Mouse (Mus musculus): ENCODE results near the gene Rora. TPM values are rescaled to one million over a fixed set of nuclear protein-coding genes. Genes with fewer than 3 reads are reported as not detected.

Rora gene
- polyA plus RNA-seq, 1 experiment from 2014 or later = 43.6 TPM

- WGBS = 66% methylated on average over 4 of the region's 4 CpGs
- no peak for ATAC-seq
Measured at GRCm38 (mm10) chr9:69141859-69142258, 488.3 kb downstream of the Rora start.

DNA sequence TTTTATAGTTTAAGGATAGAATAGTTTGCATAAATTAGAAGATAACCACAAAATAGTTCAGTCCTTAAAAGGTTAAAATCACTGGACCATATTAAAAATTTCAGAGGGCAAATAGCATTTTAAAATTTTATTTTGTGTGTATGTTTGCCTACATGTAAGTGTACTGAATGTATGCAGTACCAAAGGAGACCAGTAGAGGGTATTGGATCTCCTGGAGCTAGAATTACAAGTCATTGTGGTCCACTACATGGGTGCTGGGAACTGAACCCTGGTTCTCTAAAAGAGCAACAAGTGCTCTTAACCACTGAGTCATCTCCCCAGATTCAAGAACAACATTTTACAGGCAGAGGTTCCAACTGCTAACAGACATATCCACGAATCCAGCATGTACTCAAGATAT, 493.4 kb downstream of the Rora start:
- Histone ChIP-seq H3K27me3 (ENCODE audit: control insufficient read depth, insufficient read depth, low read depth, low read length) (no peaks in the 10 kb centered on the region), H3K4me1 (ENCODE audit: control insufficient read depth, insufficient read depth, low read length) (peaks cover 4% of the 10 kb centered on the region; the same call in 1 of the 2 replicates), H3K9me3 (replicated peaks; ENCODE audit: control insufficient read depth, low read length, poor library complexity, severe bottlenecking) (peaks cover 3% of the 10 kb centered on the region; the same call in 1 of the 2 replicates), H3K9ac (ENCODE audit: low read depth, low read length) (no peak overlapping the region), H3K27ac (ENCODE audit: low read length) (no peak overlapping the region), H3K36me3 (ENCODE audit: control insufficient read depth, insufficient read depth, low read length) (no peaks in the 10 kb centered on the region), H3K4me2 (ENCODE audit: low read length) (no peak overlapping the region), H3K4me3 (ENCODE audit: low read depth, low read length) (no peak overlapping the region)
- ATAC-seq = no peak
- 78% methylated on average over 1 of the region's 1 CpGs for WGBS

More at GRCm38 (mm10) chr9:69141859-69142258, 488.3 kb downstream of the Rora start:
- Histone ChIP-seq H3K27ac (ENCODE audit: low read length) (no peak overlapping the region), H3K27me3 (ENCODE audit: control insufficient read depth, insufficient read depth, low read depth, low read length) (no peaks in the 10 kb centered on the region), H3K9ac (ENCODE audit: low read depth, low read length) (no peak overlapping the region), H3K4me2 (ENCODE audit: low read length) (no peak overlapping the region), H3K4me3 (ENCODE audit: low read depth, low read length) (no peak overlapping the region), H3K36me3 (ENCODE audit: control insufficient read depth, insufficient read depth, low read length) (no peaks in the 10 kb centered on the region), H3K4me1 (ENCODE audit: control insufficient read depth, insufficient read depth, low read length) (no peaks in the 10 kb centered on the region), H3K9me3 (replicated peaks; ENCODE audit: control insufficient read depth, low read length, poor library complexity, severe bottlenecking) (no peaks in the 10 kb centered on the region)

DNA sequence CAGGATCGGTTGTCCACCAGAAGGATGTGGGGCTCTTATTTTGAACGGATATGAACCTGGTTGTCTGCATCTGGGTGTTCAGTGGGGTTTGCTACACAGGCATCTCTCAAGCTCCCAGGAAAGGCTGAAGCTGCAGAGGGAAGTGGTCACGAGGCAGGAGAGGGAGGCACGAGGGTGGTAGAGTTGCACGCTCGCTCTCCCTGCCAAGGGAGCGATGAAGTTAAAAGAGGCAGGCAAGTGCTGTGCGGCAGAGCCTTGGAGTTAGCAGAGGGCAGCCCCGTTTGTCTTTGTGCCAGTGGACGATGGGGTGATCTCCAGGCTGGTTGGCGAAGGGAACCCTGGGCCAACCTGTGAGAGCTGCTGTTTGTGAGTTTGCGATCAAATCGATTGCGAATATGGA, 496.6 kb downstream of the Rora start:
- H3K4me1 ChIP-seq (ENCODE audit: control insufficient read depth, insufficient read depth, low read length) = peaks cover 4% of the 10 kb centered on the region; the same call in 1 of the 2 replicates
- no peaks in the 10 kb centered on the region for H3K36me3 ChIP-seq (ENCODE audit: control insufficient read depth, insufficient read depth, low read length)
- no peak for ATAC-seq
- no peak overlapping the region for H3K27ac ChIP-seq (ENCODE audit: low read length)
- no peak overlapping the region for H3K4me2 ChIP-seq (ENCODE audit: low read length)
- H3K9ac ChIP-seq (ENCODE audit: low read depth, low read length) = no peak overlapping the region
- peaks cover 3% of the 10 kb centered on the region; the same call in 1 of the 2 replicates for H3K9me3 ChIP-seq (replicated peaks; ENCODE audit: control insufficient read depth, low read length, poor library complexity, severe bottlenecking)
- H3K4me3 ChIP-seq (ENCODE audit: low read depth, low read length) = no peak overlapping the region
- H3K27me3 ChIP-seq (ENCODE audit: control insufficient read depth, insufficient read depth, low read depth, low read length) = no peaks in the 10 kb centered on the region
- 45% methylated on average over 14 of the region's 14 CpGs for WGBS

DNA sequence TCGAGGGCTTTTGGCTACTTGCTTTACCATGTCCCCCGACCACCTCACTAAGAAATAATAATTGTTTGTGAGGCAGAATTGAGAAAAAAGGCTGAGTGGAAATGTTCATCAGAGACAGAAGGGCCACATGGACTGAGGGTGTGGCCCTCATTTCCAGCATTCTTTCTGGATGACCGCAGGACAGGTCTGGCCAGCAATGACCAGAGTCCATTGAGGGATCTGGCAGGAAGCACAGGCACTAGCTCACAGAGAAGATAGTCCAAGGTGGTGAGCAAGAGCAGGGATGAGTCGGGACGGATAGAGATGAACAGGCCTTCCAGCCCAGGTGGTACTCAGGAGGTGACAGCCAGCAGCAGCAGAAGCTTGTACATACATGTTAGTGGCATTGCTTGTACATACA, 501.1 kb downstream of the Rora start:
- ATAC-seq = no peak

DNA sequence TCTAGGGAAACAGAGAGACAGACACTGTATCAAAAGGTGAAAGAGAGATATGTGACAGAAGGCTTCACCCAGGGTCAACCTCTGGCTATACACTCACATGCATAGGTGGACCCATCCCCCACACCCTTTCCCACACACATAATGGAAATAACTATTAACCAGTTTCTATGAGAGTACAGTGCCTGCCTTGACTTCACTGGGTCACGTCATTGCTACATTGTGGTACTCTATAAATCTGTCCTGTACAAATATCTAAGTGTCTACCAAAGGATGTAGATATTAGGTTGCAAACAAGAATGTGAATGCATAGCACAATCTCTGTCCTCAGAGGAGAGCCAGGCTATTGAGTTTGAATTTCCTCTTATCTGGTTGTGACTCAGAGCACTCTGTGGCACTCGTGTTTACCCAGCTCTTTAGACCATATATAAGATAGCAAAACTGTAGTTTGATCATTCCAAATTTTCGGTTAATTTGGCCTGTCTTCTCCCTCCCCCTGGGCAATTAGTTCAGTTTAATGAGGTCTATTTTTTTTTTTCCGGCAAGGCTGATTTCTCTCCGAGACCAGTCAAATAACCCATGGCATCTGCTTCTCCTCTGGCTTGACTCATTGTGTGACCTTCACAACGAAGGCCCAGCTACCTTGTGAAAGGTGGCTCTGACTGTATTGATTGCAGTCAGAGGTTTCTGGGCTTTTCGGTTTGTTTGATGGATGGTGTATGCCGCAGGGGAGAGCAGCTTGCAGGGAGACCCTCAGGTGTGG, 502.4 kb downstream of the Rora start:
- Histone ChIP-seq H3K27ac (ENCODE audit: low read length) (no peak overlapping the region), H3K36me3 (ENCODE audit: control insufficient read depth, insufficient read depth, low read length) (no peaks in the 10 kb centered on the region), H3K9ac (ENCODE audit: low read depth, low read length) (no peak overlapping the region), H3K4me1 (ENCODE audit: control insufficient read depth, insufficient read depth, low read length) (no peaks in the 10 kb centered on the region), H3K4me3 (ENCODE audit: low read depth, low read length) (no peak overlapping the region), H3K27me3 (ENCODE audit: control insufficient read depth, insufficient read depth, low read depth, low read length) (no peaks in the 10 kb centered on the region), H3K9me3 (replicated peaks; ENCODE audit: control insufficient read depth, low read length, poor library complexity, severe bottlenecking) (no peaks in the 10 kb centered on the region), H3K4me2 (ENCODE audit: low read length) (no peak overlapping the region)
- WGBS = 89% methylated on average over 8 of the region's 8 CpGs
- no peak for ATAC-seq

More for the DNA sequence above, 501.1 kb downstream of the Rora start:
- no peaks in the 10 kb centered on the region for H3K36me3 ChIP-seq (ENCODE audit: control insufficient read depth, insufficient read depth, low read length)
- no peaks in the 10 kb centered on the region for H3K27me3 ChIP-seq (ENCODE audit: control insufficient read depth, insufficient read depth, low read depth, low read length)
- H3K9me3 ChIP-seq (replicated peaks; ENCODE audit: control insufficient read depth, low read length, poor library complexity, severe bottlenecking) = no peaks in the 10 kb centered on the region
- H3K4me2 ChIP-seq (ENCODE audit: low read length) = no peak overlapping the region
- H3K9ac ChIP-seq (ENCODE audit: low read depth, low read length) = no peak overlapping the region
- peaks cover 4% of the 10 kb centered on the region; the same call in 1 of the 2 replicates for H3K4me1 ChIP-seq (ENCODE audit: control insufficient read depth, insufficient read depth, low read length)
- WGBS = 89% methylated on average over 5 of the region's 5 CpGs
- H3K27ac ChIP-seq (ENCODE audit: low read length) = no peak overlapping the region
- no peak overlapping the region for H3K4me3 ChIP-seq (ENCODE audit: low read depth, low read length)

- H3K27me3 ChIP-seq (ENCODE audit: control insufficient read depth, insufficient read depth, low read depth, low read length) = no peaks in the 10 kb centered on the region
- H3K36me3 ChIP-seq (ENCODE audit: control insufficient read depth, insufficient read depth, low read length) = no peaks in the 10 kb centered on the region
- H3K9ac ChIP-seq (ENCODE audit: low read depth, low read length) = no peak overlapping the region
- no peaks in the 10 kb centered on the region for H3K4me1 ChIP-seq (ENCODE audit: control insufficient read depth, insufficient read depth, low read length)
- H3K27ac ChIP-seq (ENCODE audit: low read length) = no peak overlapping the region
- H3K4me2 ChIP-seq (ENCODE audit: low read length) = no peak overlapping the region
- H3K4me3 ChIP-seq (ENCODE audit: low read depth, low read length) = no peak overlapping the region
- H3K9me3 ChIP-seq (replicated peaks; ENCODE audit: control insufficient read depth, low read length, poor library complexity, severe bottlenecking) = no peaks in the 10 kb centered on the region
- 92% methylated on average over 5 of the region's 5 CpGs for WGBS
- ATAC-seq = no peak
Measured at GRCm38 (mm10) chr9:69160818-69161217, 507.2 kb downstream of the Rora start.

DNA sequence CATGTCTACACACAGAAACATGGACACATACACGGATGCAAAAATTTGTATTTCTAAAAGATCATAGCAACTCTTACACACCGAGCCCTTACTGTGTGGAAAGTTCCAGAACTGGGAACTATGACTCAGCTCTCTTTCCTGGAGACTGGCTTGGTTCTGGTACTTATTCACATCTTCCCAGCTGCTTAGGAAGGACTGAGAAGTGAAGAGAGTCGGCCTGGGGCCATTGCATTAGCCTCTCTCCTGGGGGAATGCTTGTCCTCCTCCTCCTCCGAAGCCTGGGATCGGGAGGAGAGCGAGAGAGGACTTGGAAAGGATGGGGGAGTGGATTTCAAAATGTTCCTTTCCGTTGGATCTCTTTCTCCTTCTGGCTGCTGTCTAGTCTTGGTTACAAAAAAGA, 511.1 kb downstream of the Rora start:
- no peak for ATAC-seq
- Histone ChIP-seq H3K4me2 (ENCODE audit: low read length) (no peak overlapping the region), H3K36me3 (ENCODE audit: control insufficient read depth, insufficient read depth, low read length) (no peaks in the 10 kb centered on the region), H3K9ac (ENCODE audit: low read depth, low read length) (no peak overlapping the region), H3K27me3 (ENCODE audit: control insufficient read depth, insufficient read depth, low read depth, low read length) (no peaks in the 10 kb centered on the region), H3K9me3 (replicated peaks; ENCODE audit: control insufficient read depth, low read length, poor library complexity, severe bottlenecking) (no peaks in the 10 kb centered on the region), H3K4me3 (ENCODE audit: low read depth, low read length) (no peak overlapping the region), H3K27ac (ENCODE audit: low read length) (no peak overlapping the region), H3K4me1 (ENCODE audit: control insufficient read depth, insufficient read depth, low read length) (no peaks in the 10 kb centered on the region)
- WGBS = 66% methylated on average over 7 of the region's 7 CpGs

GRCm38 (mm10) chr9:69165096-69165836, 511.7 kb downstream of the Rora start:
- no peaks in the 10 kb centered on the region for H3K4me1 ChIP-seq (ENCODE audit: control insufficient read depth, insufficient read depth, low read length)
- no peak overlapping the region for H3K4me2 ChIP-seq (ENCODE audit: low read length)
- no peaks in the 10 kb centered on the region for H3K36me3 ChIP-seq (ENCODE audit: control insufficient read depth, insufficient read depth, low read length)
- H3K4me3 ChIP-seq (ENCODE audit: low read depth, low read length) = no peak overlapping the region
- H3K27me3 ChIP-seq (ENCODE audit: control insufficient read depth, insufficient read depth, low read depth, low read length) = no peaks in the 10 kb centered on the region
- H3K9me3 ChIP-seq (replicated peaks; ENCODE audit: control insufficient read depth, low read length, poor library complexity, severe bottlenecking) = no peaks in the 10 kb centered on the region
- no peak overlapping the region for H3K27ac ChIP-seq (ENCODE audit: low read length)
- WGBS = 82% methylated on average over 7 of the region's 7 CpGs
- H3K9ac ChIP-seq (ENCODE audit: low read depth, low read length) = no peak overlapping the region
- no peak for ATAC-seq

DNA sequence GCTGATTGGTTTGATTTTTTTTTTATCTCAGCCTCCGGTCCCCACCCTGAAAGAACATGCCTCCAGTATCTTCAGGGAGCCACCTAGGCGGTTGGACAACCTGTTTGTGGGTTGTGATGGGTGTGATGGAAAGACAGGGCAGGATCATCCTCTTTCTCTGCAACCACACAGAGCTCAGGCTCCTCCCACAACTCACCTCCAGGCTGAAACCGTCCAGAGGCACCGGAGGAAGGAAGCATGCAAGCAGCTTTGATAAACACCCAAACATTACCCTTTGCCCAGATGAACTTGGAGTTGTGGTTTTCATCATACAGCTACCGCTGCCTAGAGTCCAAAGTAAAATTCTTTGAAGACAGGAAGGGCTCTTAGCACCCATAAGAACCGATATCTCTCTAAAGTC, 520.5 kb downstream of the Rora start:
- no peaks in the 10 kb centered on the region for H3K4me1 ChIP-seq (ENCODE audit: control insufficient read depth, insufficient read depth, low read length)
- H3K36me3 ChIP-seq (ENCODE audit: control insufficient read depth, insufficient read depth, low read length) = no peaks in the 10 kb centered on the region
- H3K27me3 ChIP-seq (ENCODE audit: control insufficient read depth, insufficient read depth, low read depth, low read length) = no peaks in the 10 kb centered on the region
- H3K9ac ChIP-seq (ENCODE audit: low read depth, low read length) = no peak overlapping the region
- no peaks in the 10 kb centered on the region for H3K9me3 ChIP-seq (replicated peaks; ENCODE audit: control insufficient read depth, low read length, poor library complexity, severe bottlenecking)
- no peak overlapping the region for H3K4me2 ChIP-seq (ENCODE audit: low read length)
- no peak for ATAC-seq
- WGBS = 79% methylated on average over 6 of the region's 6 CpGs
- no peak overlapping the region for H3K27ac ChIP-seq (ENCODE audit: low read length)
- H3K4me3 ChIP-seq (ENCODE audit: low read depth, low read length) = no peak overlapping the region
